Mouse (Mus musculus): ENCODE results near the gene Mgl2.

DNA sequence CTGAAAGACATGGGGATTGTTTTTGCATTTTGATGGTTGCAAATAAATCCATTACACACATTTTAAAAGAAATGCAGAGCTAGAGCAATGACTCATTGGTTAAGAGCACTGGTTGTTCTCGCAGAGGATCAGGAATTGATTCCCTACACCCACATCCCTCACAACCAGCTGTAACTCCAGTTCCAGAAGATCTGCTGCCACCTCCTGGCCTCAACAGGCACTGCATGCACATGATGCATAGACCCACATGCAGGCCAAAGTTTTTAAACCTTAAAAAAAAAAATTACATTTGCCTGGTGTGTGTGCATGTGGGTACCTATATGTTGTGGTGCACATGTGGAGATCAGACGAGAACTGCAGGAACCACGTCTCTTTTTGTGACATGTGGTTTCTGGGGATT lies 20.0 kb upstream of the Mgl2 start:
- TF ChIP-seq CTCF (conservative IDR thresholded peaks at IDR 0.05; ENCODE audit: low read length) (peak; percentile 89), POU5F1 (IDR thresholded peaks at IDR 0.05; ENCODE audit: borderline replicate concordance, low read length) (no peak), NANOG (IDR thresholded peaks at IDR 0.05; ENCODE audit: borderline replicate concordance, low read length) (no peak)
